Mouse (Mus musculus): Measurements from ENCODE around the gene Gak.
A peak's percentile ranks its signal among the peaks of the same experiment; 100 is the strongest.

GRCm38 (mm10) chr5:108629634-108630483 is at the start of gene Gak, which contains the start of gene Tmem175:
- TF ChIP-seq CTCF (IDR thresholded peaks at IDR 0.05; ENCODE audit: extremely low read depth, insufficient read depth, low read length) (no peak), POLR2A (IDR thresholded peaks at IDR 0.05; ENCODE audit: extremely low read depth, insufficient read depth, low read length) (peak; percentile 96)
